Mouse (Mus musculus) MEL (cell line): ENCODE results near the gene Psmd8.

ENCODE experiments used
- CHD2 ChIP-seq: IDR thresholded peaks from 2 replicates; pipeline ENCODE4 v1.6.1; 2011; ENCODE audit warnings: low read length, improper control_type of control experiment
- CTCF ChIP-seq, 3 experiments: IDR thresholded peaks in 2 of 3; conservative IDR thresholded peaks in 1 of 3; 2 replicates each; pipeline ENCODE4 v1.5.1; 2011 to 2012; ENCODE audit warnings: low read length in 3 of 3, low read depth in 2 of 3, mild to moderate bottlenecking in 2 of 3, improper control_type of control experiment in 1 of 3, inconsistent platforms in 1 of 3, mixed read lengths in 1 of 3, moderate library complexity in 1 of 3; ENCODE audit not compliant: control insufficient read depth in 1 of 3, insufficient read depth in 1 of 3, poor library complexity in 1 of 3, severe bottlenecking in 1 of 3
- E2F4 ChIP-seq: IDR thresholded peaks from 2 replicates; pipeline ENCODE4 v1.6.1; 2011; ENCODE audit warnings: low read depth, low read length, improper control_type of control experiment, borderline replicate concordance
- GATA1 ChIP-seq: IDR thresholded peaks from 2 replicates; pipeline ENCODE4 v1.6.1; 2011; ENCODE audit warnings: low read depth, low read length, improper control_type of control experiment
- MAX ChIP-seq: IDR thresholded peaks from 2 replicates; pipeline ENCODE4 v1.6.1; 2011; ENCODE audit warnings: low read length, improper control_type of control experiment
- POLR2A ChIP-seq, 2 experiments: IDR thresholded peaks; 2 replicates each; pipeline ENCODE4 v1.6.1; 2011 to 2012; ENCODE audit warnings: low read length in 2 of 2, mild to moderate bottlenecking in 2 of 2, control low read depth in 1 of 2, improper control_type of control experiment in 1 of 2, low read depth in 1 of 2, moderate library complexity in 1 of 2; ENCODE audit not compliant: control insufficient read depth in 1 of 2, insufficient read depth in 1 of 2, poor library complexity in 1 of 2
- TBP ChIP-seq: IDR thresholded peaks from 2 replicates; pipeline ENCODE4 v1.8.0; 2011; ENCODE audit warnings: low read depth, low read length, improper control_type of control experiment
- USF1 ChIP-seq: IDR thresholded peaks from 2 replicates; pipeline ENCODE4 v1.6.1; 2014; ENCODE audit warnings: low read depth, mild to moderate bottlenecking, inconsistent platforms, low read length, improper control_type of control experiment, moderate library complexity
- USF2 ChIP-seq, 2 experiments: IDR thresholded peaks; 2 replicates each; pipeline ENCODE4 v1.6.1; 2011 to 2012; ENCODE audit warnings: improper control_type of control experiment in 2 of 2, low read length in 2 of 2, borderline replicate concordance in 1 of 2, inconsistent platforms in 1 of 2, low read depth in 1 of 2, mild to moderate bottlenecking in 1 of 2; ENCODE audit not compliant: insufficient read depth in 1 of 2
- ZMIZ1 ChIP-seq: IDR thresholded peaks from 2 replicates; pipeline ENCODE4 v1.6.1; 2012; ENCODE audit warnings: low read depth, mild to moderate bottlenecking, inconsistent platforms, low read length, improper control_type of control experiment, moderate library complexity

GRCm38 (mm10) chr7:29154018-29154720, 26.3 kb downstream of the Psmd8 start:
- TF ChIP-seq USF1: no peak
- peak; percentile 26 to 43 (median 41); a peak in 4 of 6 replicates for TF ChIP-seq CTCF (IDR thresholded peaks at IDR 0.05 in 2 of 3, conservative IDR thresholded peaks at IDR 0.05 in 1 of 3; ENCODE audit: control insufficient read depth in 1 of 3, insufficient read depth in 1 of 3, low read depth in 2 of 3, low read length in 3 of 3, poor library complexity in 1 of 3, severe bottlenecking in 1 of 3)
- TF ChIP-seq TBP: no peak
- TF ChIP-seq GATA1: no peak
- TF ChIP-seq USF2 (IDR thresholded peaks at IDR 0.05; ENCODE audit: borderline replicate concordance in 1 of 2, insufficient read depth in 1 of 2, low read depth in 1 of 2, low read length in 2 of 2): no peak
- TF ChIP-seq E2F4: no peak
- no peak for TF ChIP-seq MAX
- no peak for TF ChIP-seq POLR2A (IDR thresholded peaks at IDR 0.05; ENCODE audit: control insufficient read depth in 1 of 2, insufficient read depth in 1 of 2, low read depth in 1 of 2, low read length in 2 of 2, poor library complexity in 1 of 2)
- no peak for TF ChIP-seq ZMIZ1
- no peak for TF ChIP-seq CHD2
